Mouse (Mus musculus) adrenal gland, adult 2 months (tissue): ENCODE data around the gene Gclc. TPM values are rescaled to one million over a fixed set of nuclear protein-coding genes. Genes with fewer than 3 reads are reported as not detected.

Experiments used
- DNase-seq: peaks from one replicate; pipeline ENCODE4 v3.0.0; 2021
- long read RNA-seq: library from polyadenylated mRNA; stranded (forward); transcript quantifications from one replicate; pipeline ENCODE4 v2.0.0, GENCODE M21; 2021
- polyA plus RNA-seq: library from polyadenylated mRNA; depleted of rRNA; stranded (reverse); fragments of >200 nt; gene quantifications from 2 replicates; pipeline ENCODE4 v1.2.3, GENCODE M21; 2012; rRNA removed
- total RNA-seq, 2 experiments: library from RNA; stranded (reverse); gene quantifications; 2 replicates each; pipeline ENCODE4 v1.2.3; 2021

Gene Gclc
- 10 to 100 TPM; 35.8 to 44.5 TPM for total RNA-seq
- 13.3 and 14.5 TPM in 2 replicates for polyA plus RNA-seq
- long read RNA-seq, transcript Gclc-201 (16 exons, 3,423 nt), result major isoform, 36 of 41 reads
- long read RNA-seq, partial matches to known transcripts, result 1 of 41 reads
- long read RNA-seq, other reads (novel, unspliced or antisense), result 4 of 41 reads

DNA sequence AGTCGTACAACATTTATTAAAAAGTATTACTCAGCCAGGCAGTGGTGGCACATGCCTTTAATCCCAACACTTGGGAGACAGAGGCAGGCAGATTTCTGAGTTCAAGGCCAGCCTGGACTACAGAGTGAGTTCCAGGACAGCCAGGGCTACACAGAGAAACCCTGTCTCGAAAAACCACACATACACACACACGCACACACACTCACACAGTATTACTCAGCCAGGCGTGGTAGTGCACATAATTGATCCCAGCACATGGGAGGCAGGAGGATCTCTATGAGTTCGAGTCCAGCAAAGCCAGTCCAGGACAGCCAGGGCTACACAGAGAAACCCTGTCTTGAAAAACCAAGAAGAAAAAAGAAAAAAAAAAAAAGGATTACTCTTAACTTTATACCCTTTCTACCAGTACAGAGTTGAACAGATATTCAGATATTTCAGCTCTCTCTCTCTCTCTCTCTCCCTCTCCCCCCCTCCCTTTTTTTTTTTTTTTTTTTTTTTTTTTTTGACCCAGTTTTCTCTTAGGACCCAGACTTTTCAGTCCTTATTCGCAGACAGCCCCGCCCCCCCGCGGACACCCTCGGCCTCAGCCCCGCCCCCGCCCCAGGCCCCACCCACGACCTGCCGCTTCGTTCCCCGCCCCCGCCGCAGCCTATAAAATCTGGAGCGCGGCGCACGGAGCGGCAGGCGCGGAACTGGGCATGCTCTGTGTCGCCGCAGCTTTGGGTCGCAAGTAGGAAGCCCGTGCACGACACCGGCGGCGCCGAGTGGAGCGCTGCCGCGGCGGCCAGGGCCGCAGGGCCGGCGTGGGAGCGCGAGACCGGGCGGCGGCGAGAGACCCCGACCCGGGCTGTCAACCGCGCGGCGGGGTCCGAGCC, at the start of gene Gclc:
Gene Gclc, plus strand, starts transcription at position 683 of the 875 bp plus-strand sequence.
- DNase-seq, result peak; percentile 96

DNA sequence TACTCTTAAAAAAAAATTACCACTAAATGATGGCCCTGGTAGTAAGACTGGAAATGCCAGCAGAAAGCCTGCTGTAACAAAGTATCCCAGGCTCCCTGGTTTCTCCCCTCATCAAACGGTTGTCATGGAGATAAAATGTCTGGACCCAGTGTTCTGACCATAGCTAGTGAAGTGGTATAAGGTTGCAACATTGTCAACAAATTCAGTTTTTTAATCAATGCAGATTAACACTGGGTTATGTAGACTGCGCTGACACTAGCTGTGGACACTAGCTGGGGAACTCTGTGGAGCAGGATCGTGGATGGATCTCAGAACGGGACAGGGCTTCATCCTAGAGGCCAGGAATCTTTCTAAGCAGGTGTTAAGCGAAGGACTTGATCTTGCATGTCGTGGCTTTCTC, 47.8 kb upstream of the Gclc start:
- no peak for DNase-seq

DNA sequence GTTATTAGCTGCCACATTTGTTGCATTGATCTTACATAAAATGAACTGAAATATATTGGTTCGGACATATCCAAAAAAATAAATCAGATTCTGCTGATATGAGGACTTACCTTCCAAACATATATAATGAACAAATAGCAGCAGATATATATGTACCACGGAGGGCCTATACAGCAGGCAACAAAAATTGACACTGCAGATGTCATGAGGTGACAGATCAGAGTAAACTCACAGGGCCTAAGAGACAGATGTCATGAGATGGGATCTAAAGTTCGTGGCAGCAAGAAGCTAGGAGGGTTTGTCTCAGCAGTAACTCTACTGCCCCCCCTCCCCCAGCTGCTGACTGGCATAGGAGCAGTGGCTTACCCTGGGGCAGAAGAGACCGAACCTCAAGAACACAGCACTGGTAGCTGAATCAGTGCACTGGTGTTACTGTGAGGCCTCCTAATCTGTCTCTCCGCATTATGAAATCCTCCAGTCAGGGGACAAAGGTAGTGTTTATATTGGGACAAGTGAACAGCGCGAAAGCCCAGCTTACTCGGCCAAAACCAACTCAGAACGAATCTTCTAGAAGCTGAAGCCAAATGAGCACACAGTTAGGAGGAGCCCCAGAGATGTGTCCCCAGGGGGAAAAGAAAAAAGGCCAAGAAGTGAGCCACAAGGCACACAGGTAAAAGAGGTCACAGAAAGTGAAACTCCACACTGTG, 46.7 kb upstream of the Gclc start:
- DNase-seq, result no peak

DNA sequence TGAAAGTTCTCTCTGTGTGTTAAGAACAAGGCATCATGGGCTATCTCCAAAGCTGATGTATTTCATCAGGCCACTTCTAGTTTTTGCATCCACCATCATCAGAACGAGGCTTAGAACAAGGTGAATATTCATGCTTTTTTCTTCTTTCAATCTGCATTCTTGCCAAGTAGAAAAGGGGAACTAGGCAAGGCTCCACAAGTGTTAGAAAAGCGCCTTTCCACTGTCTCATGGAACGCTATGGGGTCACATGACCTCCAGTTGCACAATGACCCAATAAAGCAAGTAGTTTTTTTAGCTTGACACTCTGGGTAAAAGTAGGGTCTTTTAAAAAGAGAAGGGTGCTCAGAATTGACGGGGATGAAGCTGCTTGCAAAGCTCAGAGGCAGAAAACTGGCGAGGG, 45.4 kb upstream of the Gclc start:
- DNase-seq, result no peak

DNA sequence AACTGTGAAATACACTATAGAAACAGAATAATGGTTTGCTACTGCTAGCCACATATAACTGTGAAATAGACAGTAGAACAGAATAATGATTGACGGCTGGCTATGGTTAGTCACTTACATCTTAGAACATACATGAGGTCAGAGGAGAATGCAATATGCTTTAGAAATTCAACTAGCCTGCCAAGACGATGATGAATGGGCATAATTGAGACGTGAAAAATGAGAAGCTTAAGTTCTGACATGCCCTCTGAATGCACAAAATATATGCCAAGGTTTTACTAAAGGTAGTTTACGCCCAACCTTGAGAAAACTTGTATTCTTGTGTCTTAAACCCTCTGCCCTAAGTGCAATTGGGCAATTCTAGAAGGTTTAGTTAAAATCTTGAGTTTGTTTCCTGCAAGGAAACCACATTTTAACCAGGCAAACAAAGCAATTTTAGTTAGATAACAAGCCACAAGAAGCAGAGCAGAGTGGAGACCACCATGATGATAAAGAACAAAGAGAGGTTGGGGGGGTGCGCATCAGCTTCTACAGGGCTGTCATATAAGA, 43.2 kb upstream of the Gclc start:
- DNase-seq, result no peak

DNA sequence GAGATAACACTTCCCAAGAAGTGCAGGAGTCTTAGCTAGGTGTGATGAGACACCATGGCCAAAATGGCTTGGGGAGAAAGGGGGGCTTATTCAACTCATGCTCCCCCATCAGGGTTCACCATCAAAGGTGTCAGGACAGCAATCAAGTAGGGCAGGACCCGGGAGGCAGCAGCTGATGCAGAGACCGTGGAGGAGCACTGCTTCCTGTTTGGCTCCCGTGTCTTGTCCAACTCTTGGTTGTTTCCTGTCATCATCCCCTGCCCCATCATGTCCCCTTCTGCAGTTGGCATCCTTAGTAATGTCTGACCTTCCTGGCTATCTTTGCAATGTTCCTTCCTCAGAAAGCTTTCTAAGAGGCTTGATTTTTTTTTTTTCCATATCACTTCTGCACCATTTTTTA, 41.5 kb upstream of the Gclc start:
- DNase-seq, result no peak

DNA sequence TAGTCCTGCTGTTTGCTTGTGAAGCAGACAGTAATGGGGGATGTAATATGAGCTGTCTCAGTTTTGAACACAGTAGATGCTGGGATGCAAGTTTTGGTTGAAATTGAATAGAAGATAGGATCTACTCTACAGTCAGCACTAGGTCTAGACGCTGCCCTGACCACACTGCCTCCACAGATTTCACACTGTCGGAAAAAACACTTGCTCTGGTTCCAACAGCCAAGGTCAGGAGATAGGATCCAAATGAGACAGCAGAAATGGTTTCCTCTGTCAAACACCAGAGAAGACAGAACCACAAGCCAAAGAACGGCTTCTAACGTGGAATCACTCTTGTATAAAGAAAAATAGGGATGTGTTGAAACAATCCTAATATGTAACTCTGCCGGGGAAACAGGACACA, 41.0 kb upstream of the Gclc start:
- DNase-seq, result peak; percentile 19

DNA sequence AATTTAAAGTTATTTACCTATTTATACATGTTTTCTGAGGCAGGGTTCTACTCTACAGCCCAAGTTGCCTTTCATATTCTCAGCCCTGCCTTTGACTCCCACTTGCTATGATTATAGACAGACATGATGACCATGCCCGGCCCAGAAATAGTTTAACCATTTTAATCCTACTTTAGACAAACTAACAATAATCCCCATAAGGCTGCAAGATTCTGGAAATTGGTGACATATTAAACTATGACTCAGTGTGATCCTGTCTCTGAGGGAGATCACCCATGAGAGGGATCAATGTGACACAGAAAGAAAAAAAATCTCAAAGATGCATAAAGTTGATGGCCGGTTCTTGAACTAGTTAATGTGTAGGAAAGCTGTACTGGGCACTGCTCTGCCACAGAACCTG, 39.1 kb upstream of the Gclc start:
- DNase-seq, result no peak

DNA sequence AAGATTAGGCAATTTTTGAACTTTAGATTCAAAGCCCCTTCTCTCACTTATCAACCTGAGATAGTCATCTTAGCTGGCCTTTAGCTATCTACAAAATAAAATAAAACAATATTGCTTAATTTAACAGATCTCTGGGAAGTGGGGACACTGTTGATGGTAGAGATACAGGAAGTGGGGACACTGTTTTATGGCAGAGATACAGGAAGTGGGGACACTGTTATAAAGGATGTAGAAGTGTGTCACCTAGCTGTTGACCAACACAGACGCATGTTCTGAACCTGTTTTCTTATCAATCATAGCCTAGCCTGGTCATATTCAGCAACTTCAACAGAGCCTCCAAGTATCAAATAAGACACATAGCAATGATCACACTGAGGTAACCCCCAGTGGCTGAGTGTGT, 38.3 kb upstream of the Gclc start:
- DNase-seq, result no peak

DNA sequence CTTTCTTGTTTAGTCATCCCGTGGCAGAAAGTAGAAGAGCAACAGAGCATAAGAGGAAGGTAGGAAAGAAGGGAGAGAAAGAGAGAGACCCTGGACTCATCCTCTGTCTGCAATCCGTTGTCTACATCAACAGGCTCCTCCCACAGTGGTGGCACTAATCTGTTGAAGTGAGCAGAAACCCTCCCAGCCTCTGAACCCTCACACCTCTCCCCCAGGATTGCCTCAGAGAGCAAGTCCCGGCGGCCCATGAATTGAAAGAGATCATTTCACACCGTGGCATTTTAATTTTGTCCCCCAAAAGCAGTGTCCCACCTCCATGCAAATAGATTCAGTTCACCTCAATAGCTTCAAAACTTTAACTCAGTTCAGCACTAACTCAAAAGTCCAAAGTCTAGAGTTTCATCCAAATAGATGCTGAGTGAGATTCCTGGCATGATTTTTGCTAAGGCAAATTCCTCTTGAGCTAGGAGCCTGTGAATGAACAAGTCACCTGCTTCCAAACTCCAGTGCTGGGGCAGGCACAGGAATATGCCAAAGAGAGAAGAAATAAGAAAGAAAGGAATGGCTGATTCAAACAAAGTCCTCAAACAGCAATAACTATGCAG, 36.4 kb upstream of the Gclc start:
- DNase-seq, result no peak

DNA sequence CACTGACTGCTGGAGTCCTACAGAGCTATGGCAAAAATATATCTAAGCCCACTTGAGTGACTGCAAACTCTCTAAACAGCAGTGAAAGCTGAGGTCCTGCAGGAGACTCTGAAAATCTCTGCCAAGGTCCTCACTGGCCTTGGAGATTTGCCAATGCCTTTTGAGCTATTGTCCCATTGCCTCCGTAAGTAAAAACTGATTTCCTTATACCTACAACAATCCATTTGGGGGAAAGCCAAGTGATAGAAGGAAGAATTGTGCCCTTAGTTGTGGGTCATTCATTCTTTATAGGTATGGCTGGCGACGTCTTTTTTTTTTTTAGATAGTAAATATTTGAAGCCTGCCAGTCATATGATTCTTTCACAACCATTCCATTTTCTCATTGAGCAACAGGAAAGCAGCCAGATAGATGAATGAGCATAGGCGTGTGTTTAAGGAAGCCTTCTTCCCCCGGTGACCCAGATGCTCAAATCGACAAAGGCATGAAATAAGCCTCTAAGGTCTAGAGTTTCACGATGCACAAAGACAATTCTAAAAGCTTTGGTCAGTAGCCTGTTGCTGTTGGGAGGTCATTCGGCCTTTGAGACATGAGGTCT, 35.4 kb upstream of the Gclc start:
- peak; percentile 18 for DNase-seq

DNA sequence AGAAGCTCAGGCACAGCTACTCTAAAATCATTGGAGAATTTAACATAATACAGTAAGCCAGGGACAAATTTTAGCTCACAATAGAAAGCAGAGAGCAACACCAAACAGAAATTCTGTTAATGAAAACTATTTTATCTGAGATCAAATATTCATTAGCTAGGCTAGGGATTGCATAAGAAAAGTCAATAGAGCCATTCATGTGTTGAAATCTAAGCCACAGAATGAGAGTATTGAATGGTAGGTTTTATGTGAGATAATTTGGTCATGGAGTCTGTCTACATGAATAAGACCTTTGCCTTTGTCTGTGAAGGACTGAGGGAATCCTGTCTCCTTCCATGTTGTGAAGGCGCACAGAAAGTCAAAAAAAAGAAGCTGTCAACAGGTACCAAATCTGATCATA, 34.7 kb upstream of the Gclc start:
- DNase-seq, result no peak

DNA sequence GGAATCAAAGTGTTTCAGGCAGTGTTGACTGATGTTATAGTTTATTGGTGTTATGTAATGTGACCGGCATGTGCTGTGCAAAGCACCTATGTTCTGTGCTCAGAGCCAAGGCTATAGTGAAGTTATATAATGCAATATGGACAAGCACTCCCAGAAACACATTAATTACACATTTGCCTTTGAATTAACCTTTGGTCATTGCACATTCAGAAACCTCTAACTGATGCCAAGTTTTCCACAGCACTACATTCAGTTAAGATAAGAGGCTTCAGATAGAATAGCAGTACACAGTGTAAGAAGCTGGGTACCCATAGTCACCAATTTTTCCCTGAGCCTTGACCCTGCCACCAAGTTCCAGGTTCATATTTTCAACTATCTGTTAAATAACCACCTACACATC, 32.0 kb upstream of the Gclc start:
- no peak for DNase-seq

DNA sequence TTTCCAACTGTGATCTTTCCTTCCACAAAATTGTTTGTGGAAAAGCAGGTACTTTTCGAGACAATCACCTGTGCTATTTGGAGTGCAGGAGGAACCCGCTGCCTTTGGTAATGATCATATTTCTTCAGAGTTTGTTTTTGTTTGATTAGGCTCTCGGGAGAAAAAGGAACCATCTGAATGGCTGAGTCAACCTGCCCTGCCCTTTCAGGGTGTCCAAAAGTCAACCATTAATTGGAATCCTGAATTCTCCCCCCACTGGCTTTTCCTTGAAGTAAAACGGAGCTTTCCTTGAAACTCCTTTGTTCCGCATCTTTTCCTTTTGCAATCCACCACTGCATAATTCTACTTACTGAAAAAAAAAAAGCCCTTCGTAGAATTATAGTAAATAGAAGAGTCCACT, 30.1 kb upstream of the Gclc start:
- no peak for DNase-seq

DNA sequence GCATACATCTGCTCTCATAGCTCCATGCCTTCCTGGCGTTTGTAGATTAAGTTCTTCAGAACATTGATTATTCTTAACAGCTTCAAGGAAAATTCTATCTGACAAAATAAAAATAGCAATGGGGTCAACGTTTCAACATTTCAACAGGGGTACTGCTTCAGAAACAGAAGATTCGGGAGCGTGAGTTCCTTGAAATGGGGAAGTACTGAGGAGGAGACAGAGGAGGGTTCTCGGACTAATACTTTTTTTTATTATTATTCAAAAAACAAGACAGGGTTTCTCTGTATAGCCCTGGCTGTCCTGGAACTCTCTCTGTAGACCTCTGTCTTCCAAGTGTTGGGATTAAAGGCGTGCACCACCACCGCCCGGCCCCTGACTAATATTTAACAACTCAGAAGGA, 28.9 kb upstream of the Gclc start:
- DNase-seq, result no peak

DNA sequence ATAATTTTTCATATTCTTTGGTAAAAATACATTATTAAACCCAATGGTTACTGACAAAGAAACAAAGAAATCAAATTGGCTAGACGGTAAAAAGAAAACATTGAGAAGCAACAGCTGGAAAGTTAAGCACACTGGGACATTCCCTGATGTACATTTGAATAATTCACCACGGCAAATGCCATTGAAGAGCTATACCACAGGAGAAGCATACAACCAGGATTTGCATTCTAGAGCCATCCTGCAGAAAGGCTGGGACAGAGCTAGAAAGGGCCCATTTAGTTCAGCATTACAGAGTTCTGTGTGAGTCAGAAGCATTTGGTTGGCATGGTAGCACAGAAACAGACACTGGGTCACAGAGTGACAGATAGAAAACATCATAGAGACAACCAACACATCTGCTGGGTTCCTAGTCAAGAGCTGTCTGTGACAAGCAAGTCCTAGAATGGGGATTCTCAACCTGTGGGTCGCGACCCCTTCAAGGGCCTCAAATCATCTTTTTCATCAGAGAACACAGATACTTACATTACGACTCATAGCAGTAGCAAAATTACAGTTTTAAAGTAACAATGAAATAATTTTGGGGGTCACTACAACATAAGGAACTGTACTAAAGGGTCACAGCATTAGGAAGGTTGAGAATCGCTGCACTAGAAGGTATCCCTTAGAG, 28.2 kb upstream of the Gclc start:
- no peak for DNase-seq

DNA sequence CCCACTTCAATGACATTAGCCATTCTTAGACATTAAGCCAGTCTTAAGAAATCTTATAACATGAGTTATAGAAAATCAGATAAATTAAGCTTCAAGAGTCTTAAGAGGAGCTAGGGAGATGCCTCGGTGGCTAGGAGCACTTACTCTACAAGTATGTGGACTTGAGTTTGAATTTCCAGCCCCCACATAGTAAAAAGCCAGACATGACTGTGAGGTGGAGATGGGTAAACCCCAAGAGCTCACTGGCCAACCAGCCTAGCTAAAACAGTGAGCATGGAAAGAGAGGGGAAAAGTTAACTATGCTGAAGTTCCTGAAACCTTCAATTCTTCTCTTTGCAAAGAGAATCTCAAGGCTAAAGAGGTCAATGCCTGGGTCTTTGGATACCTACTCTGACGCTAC, 27.3 kb upstream of the Gclc start:
- no peak for DNase-seq

DNA sequence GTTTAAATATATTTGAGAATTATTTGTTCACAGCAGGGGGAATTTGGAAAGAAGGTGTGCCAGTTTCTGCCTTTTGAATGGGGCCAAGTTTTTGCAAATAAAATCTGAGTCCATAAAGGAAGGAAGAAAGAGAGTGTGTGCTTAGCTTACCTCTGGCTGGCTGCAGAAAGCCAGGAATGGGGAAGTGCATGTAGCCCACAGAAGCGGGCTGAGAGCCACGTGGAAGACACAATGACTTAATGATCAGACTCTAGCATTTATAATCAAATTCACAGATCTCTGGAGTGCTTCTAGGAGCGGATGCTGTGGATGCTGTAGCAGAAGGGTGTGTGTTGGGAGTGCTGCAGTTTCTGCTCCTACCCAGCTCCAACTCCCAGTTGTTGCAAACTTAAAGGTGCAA, 22.3 kb upstream of the Gclc start:
- no peak for DNase-seq

DNA sequence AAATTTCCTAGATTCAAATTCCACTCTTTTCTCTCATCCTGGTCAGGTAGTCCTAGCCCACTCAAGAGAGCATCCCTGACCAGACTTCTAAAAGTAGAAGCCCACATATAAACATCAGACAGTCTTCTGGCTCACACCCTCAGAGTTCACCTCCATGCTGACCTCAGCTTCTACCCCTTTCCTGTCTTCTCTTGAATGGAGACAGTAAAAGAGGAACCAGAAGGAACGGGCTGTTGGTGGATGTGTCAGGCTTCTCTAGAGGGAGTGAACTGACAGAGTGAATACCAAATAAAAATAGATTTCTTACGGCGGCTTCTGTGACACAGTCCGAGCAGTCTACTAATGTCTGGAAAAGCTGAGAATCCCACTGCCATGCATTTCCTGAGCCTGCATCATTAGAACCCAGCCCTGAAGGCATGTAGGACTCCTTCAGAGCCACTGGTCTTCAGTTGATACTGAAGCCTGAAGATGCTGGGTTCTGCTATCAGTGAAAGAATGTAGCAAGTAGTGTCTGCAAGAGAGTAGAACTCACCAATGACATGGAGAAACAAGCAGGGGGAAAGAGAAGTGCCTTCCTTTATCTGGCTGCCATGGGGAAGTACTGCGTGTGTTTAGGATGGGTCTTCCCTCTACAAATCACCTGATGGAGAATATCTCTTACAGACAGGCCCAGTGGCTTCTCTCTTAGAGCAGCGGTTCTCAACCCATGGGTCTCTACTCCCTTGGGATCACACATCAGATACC, 16.9 kb upstream of the Gclc start:
- no peak for DNase-seq

DNA sequence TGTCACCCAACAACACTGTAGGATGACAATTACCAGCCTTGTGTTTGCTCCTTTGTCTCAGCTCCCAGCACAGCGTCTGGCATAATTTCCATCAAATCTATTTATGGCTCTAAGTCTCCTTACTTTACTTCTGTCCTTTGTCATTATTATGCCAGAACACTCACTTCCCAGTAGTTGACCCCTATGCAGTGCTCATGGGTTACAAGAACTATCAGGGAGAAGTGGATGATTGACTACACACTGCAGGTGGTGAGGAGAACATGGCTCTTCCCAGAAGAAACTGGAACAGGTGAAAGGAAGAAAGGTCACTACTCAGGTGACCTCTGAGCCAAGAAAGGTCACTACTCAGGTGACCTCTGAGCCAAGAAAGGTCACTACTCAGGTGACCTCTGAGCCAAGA, 12.9 kb upstream of the Gclc start:
- DNase-seq, result no peak

DNA sequence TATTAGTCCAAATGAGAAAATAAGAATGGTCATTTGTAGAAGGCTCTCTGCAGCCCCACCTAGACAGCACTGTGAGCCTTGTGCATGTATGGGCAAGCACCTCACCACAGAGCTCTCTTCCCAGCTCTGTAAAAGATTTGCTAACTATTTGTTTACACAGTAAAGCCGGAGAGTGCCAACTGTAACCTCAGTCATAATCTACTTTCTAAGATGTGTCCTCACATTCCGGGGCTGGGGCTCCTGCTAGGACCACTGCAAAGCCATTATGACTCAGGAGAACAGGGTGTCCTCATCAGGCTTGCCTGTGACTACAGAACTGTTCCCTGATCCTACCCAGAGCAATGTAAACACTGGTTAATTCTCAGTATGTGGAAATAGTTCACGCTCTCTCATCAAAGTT, 9.5 kb upstream of the Gclc start:
- DNase-seq, result no peak
